Mouse (Mus musculus) kidney, adult 2 months (tissue): ENCODE data around the gene Gm128.

ENCODE experiments used
- CTCF ChIP-seq: fragments of 200-500 bp; conservative IDR thresholded peaks from 2 replicates; pipeline ENCODE4 v1.5.1; 2011; ENCODE audit warnings: low read depth, mild to moderate bottlenecking, control low read depth, low read length, moderate library complexity, mixed read lengths; ENCODE audit not compliant: insufficient read depth, insufficient read length
- POLR2A ChIP-seq: fragments of 200-500 bp; IDR thresholded peaks from one replicate; pipeline ENCODE4 v1.6.1; 2011; ENCODE audit warnings: low read depth, low read length, control low read depth

DNA sequence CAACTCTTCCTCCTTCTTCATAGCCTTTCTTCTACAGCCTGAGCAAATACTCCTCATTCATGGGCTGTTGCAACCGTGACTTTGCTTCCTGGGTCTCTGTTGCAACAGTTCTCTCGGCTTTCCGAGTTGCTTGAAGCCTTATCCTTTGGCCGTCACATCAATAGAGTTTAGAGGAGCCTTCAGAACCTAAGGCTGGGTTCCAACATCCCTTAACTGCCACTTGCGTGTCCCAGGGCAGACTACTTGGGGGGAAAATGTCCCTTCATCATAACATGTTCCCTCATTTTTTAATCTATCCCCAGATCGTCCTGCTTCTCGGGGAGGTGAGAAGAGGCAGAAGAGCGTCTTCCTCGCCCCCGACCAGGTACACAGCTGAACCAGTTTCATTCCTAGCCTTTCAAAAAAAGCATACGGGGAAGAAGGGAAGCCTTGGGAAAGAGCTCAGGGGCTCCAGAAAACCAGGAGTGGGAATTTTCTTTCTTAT lies 41.0 kb upstream of the Gm128 start:
- TF ChIP-seq POLR2A (no peak), CTCF (no peak)
